Mouse (Mus musculus) heart, adult 2 months (tissue): Measurements from ENCODE around the gene Frem1. TPM values are rescaled to one million over a fixed set of nuclear protein-coding genes. Genes with fewer than 3 reads are reported as not detected.

Experiments
- DNase-seq, 2 experiments: peaks; one replicate each; pipeline ENCODE4 v3.0.0; 2021
- H3K27ac ChIP-seq: fragments of 200-600 bp; 2 replicates; pipeline ENCODE4 v1.8.1; 2022
- H3K27me3 ChIP-seq: fragments of 200-500 bp; 2 replicates; pipeline ENCODE4 v1.6.1; 2012; ENCODE audit warnings: mild to moderate bottlenecking, low read length, inconsistent platforms, mixed read lengths; ENCODE audit not compliant: control insufficient read depth, insufficient read depth
- H3K36me3 ChIP-seq: fragments of 200-500 bp; 2 replicates; pipeline ENCODE4 v1.6.1; 2012; ENCODE audit warnings: low read length, inconsistent platforms; ENCODE audit not compliant: control insufficient read depth, insufficient read depth
- H3K4me1 ChIP-seq: fragments of 200-500 bp; 2 replicates; pipeline ENCODE4 v1.6.1; 2011; ENCODE audit warnings: low read length; ENCODE audit not compliant: control insufficient read depth, insufficient read depth
- H3K4me3 ChIP-seq: fragments of 200-600 bp; 2 replicates; pipeline ENCODE4 v1.8.1; 2022
- H3K79me2 ChIP-seq: fragments of 200-500 bp; replicated peaks from 2 replicates; pipeline ENCODE4 v1.6.1; 2012; ENCODE audit warnings: mild to moderate bottlenecking, inconsistent platforms, low read length, moderate library complexity, mixed read lengths; ENCODE audit not compliant: control insufficient read depth, insufficient read depth
- H3K9ac ChIP-seq: fragments of 200-500 bp; 2 replicates; pipeline ENCODE4 v1.6.1; 2012; ENCODE audit warnings: low read depth, mild to moderate bottlenecking, control low read depth, inconsistent platforms, low read length, mixed read lengths
- CTCF ChIP-seq: fragments of 200-600 bp; IDR thresholded peaks from 2 replicates; pipeline ENCODE4 v1.8.1; 2022; ENCODE audit warnings: antibody characterized with exemption, mild to moderate bottlenecking, moderate library complexity
- EP300 ChIP-seq: fragments of 200-500 bp; IDR thresholded peaks from 2 replicates; pipeline ENCODE4 v1.6.1; 2011; ENCODE audit warnings: low read depth, low read length, control low read depth; ENCODE audit not compliant: insufficient read depth
- POLR2A ChIP-seq: fragments of 200-500 bp; IDR thresholded peaks from 2 replicates; pipeline ENCODE4 v1.6.1; 2011; ENCODE audit warnings: mild to moderate bottlenecking, low read depth, low read length, control low read depth; ENCODE audit not compliant: insufficient read depth
- WGBS: fragments of 180-500 bp; shearing (Covaris S2); methylation state at CpG from one replicate; pipeline ENCODE4 v1.1.7; 2018; 5-methylcytosine and 5-hydroxymethylcytosine counted together
- intact Hi-C: fragments of 180-260 bp; cut with DNase I; formaldehyde crosslinking; loops from one replicate; pipeline ENCODE4 v1.15.1; 2025
- polyA plus RNA-seq: library from polyadenylated mRNA; depleted of rRNA; stranded (reverse); fragments of >200 nt; gene quantifications from 2 replicates; pipeline ENCODE4 v1.2.3, GENCODE M21; 2012
- total RNA-seq, 2 experiments: library from RNA; stranded (reverse); gene quantifications; 2 replicates each; pipeline ENCODE4 v1.2.3; 2021

Frem1 gene
- total and polyA plus RNA-seq, 3 experiments: 0.21 to 0.52 (median 0.21) TPM

DNA sequence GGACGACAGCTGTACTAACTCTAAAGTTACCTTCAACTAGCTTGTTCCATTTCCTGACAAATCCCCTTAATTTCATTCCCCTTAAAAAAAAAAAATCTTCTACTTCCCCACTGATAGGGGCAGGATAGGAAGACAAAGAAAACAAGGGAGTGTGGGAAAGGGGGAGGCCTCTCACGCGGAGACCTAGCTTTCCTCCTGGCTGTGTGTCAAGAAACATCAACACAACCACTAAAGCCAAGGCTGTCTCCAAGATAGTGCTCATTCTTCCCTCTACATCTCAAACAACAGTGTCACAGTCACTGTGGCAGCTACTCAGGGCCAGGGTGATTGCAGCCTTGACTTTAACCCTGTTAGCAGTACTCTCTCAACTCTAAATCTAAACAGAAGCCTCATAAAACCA, 191.6 kb downstream of the Frem1 start:
- Histone ChIP-seq H3K4me1 (no peaks in the 10 kb centered on the region), H3K27me3 (no peaks in the 10 kb centered on the region), H3K79me2 (no peaks in the 10 kb centered on the region), H3K27ac (no peak overlapping the region), H3K36me3 (no peaks in the 10 kb centered on the region), H3K4me3 (no peak overlapping the region), H3K9ac (no peak overlapping the region)
- no peak for DNase-seq
- 31% methylated on average over 3 of the region's 3 CpGs for WGBS
- intact Hi-C loops: no loop called here
- TF ChIP-seq POLR2A (no peak), EP300 (no peak), CTCF (no peak)

- intact Hi-C loops: loop anchor here (5.0 to 10.0 kb wide), 2 partner anchors 73 to 1945 kb away; partner anchors contain the start of gene Lurap1l
These were observed 192.7 kb downstream of the Frem1 start, which contains the start of gene Zdhhc21 for GRCm38 (mm10) chr4:82859131-82860125. TSS of gene Zdhhc21 (minus strand) at chr4:82859958.

DNA sequence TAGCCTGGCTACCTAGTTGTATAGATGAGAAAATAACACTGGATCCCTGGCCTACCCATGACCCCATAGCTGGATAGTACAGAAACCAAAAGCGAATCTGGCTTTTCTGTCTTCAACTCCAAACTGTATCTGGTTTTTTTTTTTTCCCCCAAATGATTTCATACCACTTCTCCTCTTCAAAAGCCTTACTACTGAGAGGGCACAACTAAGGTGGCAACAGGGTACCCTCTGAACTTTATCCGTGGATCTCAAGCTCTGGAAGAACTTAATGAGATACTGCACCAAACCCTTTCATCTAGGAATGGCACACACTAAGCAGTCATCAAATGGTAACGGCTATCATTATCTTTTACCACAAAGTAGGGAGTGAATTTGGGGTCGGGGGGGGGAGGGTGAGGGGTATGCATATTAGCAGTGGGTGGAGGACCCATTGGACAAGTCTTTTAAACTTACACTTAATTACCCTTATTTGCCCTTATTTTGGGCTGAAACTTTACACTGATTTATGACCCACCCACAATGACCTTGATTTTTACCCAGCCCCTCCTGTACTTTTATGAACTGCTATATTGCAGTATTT, 193.6 kb downstream of the Frem1 start:
- no peaks in the 10 kb centered on the region for H3K4me1 ChIP-seq
- H3K36me3 ChIP-seq: no peaks in the 10 kb centered on the region
- no peaks in the 10 kb centered on the region for H3K27me3 ChIP-seq
- peak overlapping the region; percentile 90; the same call in 1 of the 2 replicates for H3K9ac ChIP-seq
- intact Hi-C loops: loop anchor here (5.0 to 10.0 kb wide), 2 partner anchors 74 to 1944 kb away; partner anchors contain the start of gene Lurap1l
- DNase-seq: no peak
- TF ChIP-seq EP300: no peak
- TF ChIP-seq CTCF: no peak
- TF ChIP-seq POLR2A: no peak
- no peak overlapping the region; the same call in 1 of the 2 replicates for H3K27ac ChIP-seq
- peak overlapping the region; percentile 75 for H3K4me3 ChIP-seq
- no peaks in the 10 kb centered on the region for H3K79me2 ChIP-seq
- WGBS: 43% methylated on average over 4 of the region's 4 CpGs

More at GRCm38 (mm10) chr4:82859131-82860125, 192.7 kb downstream of the Frem1 start, which contains the start of gene Zdhhc21:
- Histone ChIP-seq H3K27ac (peak within 1 kb of the TSS; percentile 64), H3K4me3 (peak within 1 kb of the TSS; percentile 75), H3K9ac (peak within 1 kb of the TSS; percentile 90), H3K79me2 (no peaks in the 10 kb centered on the region), H3K4me1 (no peaks in the 10 kb centered on the region), H3K36me3 (no peaks in the 10 kb centered on the region), H3K27me3 (no peaks in the 10 kb centered on the region)
- DNase-seq: peak; percentile 88 to 89
- TF ChIP-seq POLR2A: no peak
- TF ChIP-seq CTCF: no peak
- no peak for TF ChIP-seq EP300
- 1% methylated on average over 82 of the region's 82 CpGs for whole genome bisulfite sequencing

DNA sequence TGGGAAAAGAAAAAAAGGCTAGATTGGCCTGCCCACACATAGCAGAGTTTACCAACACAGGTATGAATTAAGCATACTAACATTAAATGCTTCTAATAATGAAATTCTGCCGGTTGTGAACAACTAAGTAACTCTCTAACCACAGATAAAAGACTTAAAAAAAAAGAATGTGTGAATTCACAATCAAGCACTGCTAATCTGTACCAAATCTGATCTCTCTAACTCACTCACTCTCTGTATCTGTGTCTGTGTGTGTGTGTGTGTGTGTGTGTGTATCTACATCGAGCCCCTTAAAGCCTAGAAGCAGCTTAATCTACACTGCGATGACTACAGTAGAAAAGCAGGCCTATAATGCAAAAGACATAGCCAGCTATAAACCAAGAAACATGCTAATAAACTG, 195.2 kb downstream of the Frem1 start:
- 84% methylated on average over 3 of the region's 3 CpGs for WGBS
- H3K27ac ChIP-seq: no peak overlapping the region
- no peaks in the 10 kb centered on the region for H3K79me2 ChIP-seq
- no peaks in the 10 kb centered on the region for H3K36me3 ChIP-seq
- no peaks in the 10 kb centered on the region for H3K4me1 ChIP-seq
- DNase-seq: no peak
- no peak overlapping the region for H3K4me3 ChIP-seq
- intact Hi-C loops: loop anchor here (5.0 to 10.0 kb wide), 2 partner anchors 75 to 1942 kb away; partner anchors contain the start of gene Lurap1l
- no peaks in the 10 kb centered on the region for H3K27me3 ChIP-seq
- no peak for TF ChIP-seq POLR2A
- TF ChIP-seq CTCF: no peak
- TF ChIP-seq EP300: no peak
- H3K9ac ChIP-seq: no peak overlapping the region

- Histone ChIP-seq H3K9ac (no peak overlapping the region), H3K4me1 (no peaks in the 10 kb centered on the region), H3K27me3 (no peaks in the 10 kb centered on the region), H3K4me3 (no peak overlapping the region), H3K27ac (no peak overlapping the region), H3K36me3 (peaks cover under 1% of the 10 kb centered on the region; the same call in 1 of the 2 replicates), H3K79me2 (no peaks in the 10 kb centered on the region)
- TF ChIP-seq POLR2A: no peak
- no peak for TF ChIP-seq CTCF
- TF ChIP-seq EP300: no peak
- DNase-seq: no peak
- 91% methylated on average over 2 of the region's 2 CpGs for WGBS
- intact Hi-C loops: loop anchor here (10.0 kb wide), 1 partner anchor 1939 kb away; the partner anchor contains the start of gene Lurap1l
These were observed 198.3 kb downstream of the Frem1 start for GRCm38 (mm10) chr4:82853809-82854208.
